Mouse (Mus musculus) erythroid progenitor cell, adult 5-6 weeks (primary cell): ENCODE results near the gene Psmd12. TPM values are rescaled to one million over a fixed set of nuclear protein-coding genes. Genes with fewer than 3 reads are reported as not detected.
A peak's percentile ranks its signal among the peaks of the same experiment; 100 is the strongest.

Experiments
- ATAC-seq: replicated peaks from 2 replicates; pipeline ENCODE4 v1.8.0; 2016; ENCODE audit warnings: moderate number of reproducible peaks, mild to moderate bottlenecking, moderate TSS enrichment, inconsistent platforms; ENCODE audit not compliant: poor library complexity, low FRiP score, severe bottlenecking
- total RNA-seq, 2 experiments: library from RNA; stranded (forward) in 1 of 2; stranded (reverse) in 1 of 2; fragments of 150-400 nt in 1 of 2; fragments of 186-747, 209-891 nt in 1 of 2; gene quantifications; 2 replicates each; pipeline versions ENCODE4 v1.2.3 to v1.2.4; 2015 to 2017; ENCODE audit warnings: low replicate concordance in 2 of 2

Psmd12 gene
- total RNA-seq (2015; ENCODE audit: low replicate concordance) (34.0 and 44.0 TPM in 2 replicates), total RNA-seq (2017; ENCODE audit: low replicate concordance) (74.1 and 85.4 TPM in 2 replicates)

GRCm38 (mm10) chr11:107479053-107479861 is at the start of gene Psmd12:
Gene Psmd12 (plus strand): TSS chr11:107479484.
- ATAC-seq, result peak; percentile 98

GRCm38 (mm10) chr11:107431197-107431965 is 47.9 kb upstream of the Psmd12 start:
- no peak for ATAC-seq

GRCm38 (mm10) chr11:107435776-107436449 is 43.4 kb upstream of the Psmd12 start:
- ATAC-seq, result no peak

- no peak for ATAC-seq
Observed at GRCm38 (mm10) chr11:107437723-107438122, 41.6 kb upstream of the Psmd12 start.

GRCm38 (mm10) chr11:107438140-107438539 is 41.1 kb upstream of the Psmd12 start:
- no peak for ATAC-seq

- ATAC-seq, result no peak
Observed at GRCm38 (mm10) chr11:107441050-107441449, 38.2 kb upstream of the Psmd12 start.

- no peak for ATAC-seq
Observed at GRCm38 (mm10) chr11:107443121-107444095, 35.9 kb upstream of the Psmd12 start.

- ATAC-seq, result no peak
Observed at GRCm38 (mm10) chr11:107445683-107446082, 33.6 kb upstream of the Psmd12 start.

- ATAC-seq, result no peak
Observed at GRCm38 (mm10) chr11:107446650-107447049, 32.6 kb upstream of the Psmd12 start.

- ATAC-seq, result peak; percentile 77
Observed at GRCm38 (mm10) chr11:107447349-107447748, 31.9 kb upstream of the Psmd12 start.

- no peak for ATAC-seq
Observed at GRCm38 (mm10) chr11:107447915-107448314, 31.4 kb upstream of the Psmd12 start.

GRCm38 (mm10) chr11:107449169-107449910 is 29.9 kb upstream of the Psmd12 start:
- ATAC-seq, result peak; percentile 73

- ATAC-seq, result no peak
Observed at GRCm38 (mm10) chr11:107450097-107450496, 29.2 kb upstream of the Psmd12 start.

- ATAC-seq, result peak; percentile 77
Observed at GRCm38 (mm10) chr11:107451106-107451505, 28.2 kb upstream of the Psmd12 start.

- no peak for ATAC-seq
Observed at GRCm38 (mm10) chr11:107452053-107452452, 27.2 kb upstream of the Psmd12 start.

- no peak for ATAC-seq
Observed at GRCm38 (mm10) chr11:107454546-107455462, 24.5 kb upstream of the Psmd12 start.

GRCm38 (mm10) chr11:107457282-107457681 is 22.0 kb upstream of the Psmd12 start:
- ATAC-seq, result no peak
